Mouse (Mus musculus): ENCODE data around the gene Mier2.

DNA sequence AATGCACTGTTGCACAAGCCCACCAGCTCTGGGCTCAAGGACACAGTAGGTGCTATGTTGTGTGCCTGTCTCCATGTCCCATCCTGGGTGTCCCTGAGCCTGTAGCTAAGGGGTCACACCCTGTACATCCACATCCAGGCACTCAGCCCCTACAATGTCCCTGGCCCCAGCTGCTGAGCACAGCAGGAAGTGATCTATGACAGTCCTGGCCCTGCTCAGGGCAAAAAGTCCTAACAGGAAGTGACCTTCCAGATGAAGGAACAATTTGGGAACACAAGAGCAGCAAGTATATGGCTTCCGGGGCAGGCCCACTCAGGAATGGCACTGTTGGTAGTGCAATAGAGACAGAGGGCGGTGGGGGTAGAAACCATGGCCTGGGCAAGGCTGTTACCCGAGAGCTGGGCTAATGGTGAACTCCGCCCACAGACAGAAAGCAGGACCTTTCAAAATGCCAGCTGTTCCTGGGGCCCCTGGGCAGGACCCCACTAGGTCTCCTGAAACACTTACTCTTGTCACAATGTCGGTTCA is 7.8 kb downstream of the Mier2 start:
- no peak for TF ChIP-seq EP300 (IDR thresholded peaks at IDR 0.05; ENCODE audit: insufficient read depth, low read depth, low read length)
- TF ChIP-seq CTCF (IDR thresholded peaks at IDR 0.05) = no peak
- TF ChIP-seq POLR2A (IDR thresholded peaks at IDR 0.05; ENCODE audit: insufficient read depth, low read depth, low read length) = no peak
